Mouse (Mus musculus) heart, adult 18-20 months (tissue): ENCODE measurements around the gene Shroom3. TPM values are rescaled to one million over a fixed set of nuclear protein-coding genes. Genes with fewer than 3 reads are reported as not detected.

Source experiments
- DNase-seq, 2 experiments: peaks; one replicate each; pipeline ENCODE4 v3.0.0; 2021 to 2022; ENCODE audit warnings: mixed read lengths in 1 of 2
- microRNA-seq, 2 experiments: library from miRNA; unstranded; fragments of <30 nt; microRNA quantifications; one replicate each; pipeline ENCODE4 v1.2.0; 2022
- total RNA-seq, 2 experiments: library from RNA; stranded (reverse); gene quantifications; 2 replicates each; pipeline ENCODE4 v1.2.3; 2021

Gene Shroom3
- total RNA-seq, 2 experiments from 2014 or later = 26.3 to 30.0 TPM

- DNase-seq = peak; percentile 65 to 70
Observed at GRCm38 (mm10) chr5:93005815-93006341, 322.6 kb downstream of the Shroom3 start.

GRCm38 (mm10) chr5:93008256-93008655, 325.0 kb downstream of the Shroom3 start:
- DNase-seq = no peak

Small RNAs within 50 kb of the gene (microRNA-seq; reads per million reads assigned to microRNA genes)
- gene Mir1961 = 0 reads per million in 2 experiments

Other genes starting within 250 kb of the Shroom3 start
- gene Nup54, start 248.2 kb upstream of the Shroom3 start, total RNA-seq = 10 to 100 TPM; 19.1 to 21.9 TPM
- 10 to 100 TPM; 79.5 to 88.4 TPM for gene Scarb2, start 176.6 kb upstream of the Shroom3 start, total RNA-seq
- under 1 TPM in 1 of 2 experiments, not detected in 1; 0.87 TPM for gene Fam47e, start 128.4 kb upstream of the Shroom3 start, total RNA-seq
- 1 to 10 TPM; 2.1 to 2.6 TPM for gene Stbd1, start 80.4 kb upstream of the Shroom3 start, total RNA-seq
- not detected for gene Ccdc158, start 8.2 kb upstream of the Shroom3 start, total RNA-seq